Mouse (Mus musculus): ENCODE measurements around the gene Junb. TPM values are rescaled to one million over a fixed set of nuclear protein-coding genes. Genes with fewer than 3 reads are reported as not detected.

Gene Junb
- 10 to 100 TPM; 11.0 to 13.9 TPM for total RNA-seq (2021)
- long read RNA-seq, experiment 1, transcript Junb-201 (1 exons, 1,809 nt), result major isoform, 27 of 27 reads
- long read RNA-seq, experiment 1, partial matches to known transcripts, result 0 of 27 reads
- long read RNA-seq, experiment 1, other reads (novel, unspliced or antisense), result 0 of 27 reads
- long read RNA-seq, experiment 2, transcript Junb-201 (1 exons, 1,809 nt), result major isoform, 18 of 18 reads
- long read RNA-seq, experiment 2, partial matches to known transcripts, result 0 of 18 reads
- long read RNA-seq, experiment 2, other reads (novel, unspliced or antisense), result 0 of 18 reads

DNA sequence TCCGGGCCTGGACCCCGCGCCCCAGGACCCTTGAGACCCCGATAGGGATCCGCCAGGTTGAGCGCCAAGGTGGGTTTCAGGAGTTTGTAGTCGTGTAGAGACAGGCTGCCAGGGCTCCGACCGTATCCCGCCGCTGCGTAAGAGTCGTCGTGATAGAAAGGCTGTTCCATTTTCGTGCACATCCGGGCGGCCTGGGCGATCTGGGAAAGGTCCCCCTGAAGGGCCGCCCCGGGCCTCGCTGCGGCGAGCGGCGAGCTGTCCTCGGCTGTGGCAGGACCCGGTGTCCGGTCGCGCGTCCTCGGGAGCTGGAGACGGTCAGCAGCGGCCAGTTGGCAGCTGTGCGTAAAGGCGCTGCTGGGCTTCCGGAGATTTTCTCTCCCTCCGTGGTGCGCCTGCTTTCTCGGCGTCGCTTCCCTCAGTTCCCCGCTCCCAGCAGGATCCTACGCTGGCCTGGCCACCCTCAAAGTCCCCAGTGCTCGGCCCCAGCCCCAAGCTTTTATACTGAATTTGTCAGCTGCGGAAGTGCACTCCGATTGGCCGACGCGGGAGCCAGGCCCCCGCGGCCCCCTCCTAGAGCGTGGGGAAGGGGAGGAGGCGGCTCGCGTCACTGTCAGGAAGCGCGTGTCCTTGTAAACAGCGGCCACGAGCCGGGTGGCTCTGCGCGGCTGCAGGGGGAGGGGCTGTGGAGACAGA is at the start of gene Junb:
Gene Junb, minus strand, starts transcription at position 471 of the 693 bp plus-strand sequence.
- peak; percentile 98 to 99 for DNase-seq

DNA sequence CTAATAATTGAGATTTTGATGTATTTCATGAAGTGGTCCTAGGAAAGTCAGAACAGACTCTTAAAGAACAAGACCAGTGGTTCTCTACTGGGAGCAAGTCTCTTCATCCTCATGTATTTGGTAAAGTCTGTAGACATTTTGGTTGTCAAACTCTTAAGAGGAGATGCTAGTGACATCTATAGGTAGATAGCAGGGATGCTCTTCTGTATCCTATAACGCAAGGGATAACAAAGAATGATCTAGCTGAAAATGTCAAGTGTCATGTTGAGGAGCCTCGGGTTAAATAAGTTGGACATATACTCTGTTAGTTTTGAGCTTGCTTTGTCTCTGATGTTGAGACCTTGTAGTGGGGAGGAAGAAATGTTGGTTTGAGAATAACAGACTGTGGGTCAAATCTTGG is 49.4 kb upstream of the Junb start:
- no peak for DNase-seq

DNA sequence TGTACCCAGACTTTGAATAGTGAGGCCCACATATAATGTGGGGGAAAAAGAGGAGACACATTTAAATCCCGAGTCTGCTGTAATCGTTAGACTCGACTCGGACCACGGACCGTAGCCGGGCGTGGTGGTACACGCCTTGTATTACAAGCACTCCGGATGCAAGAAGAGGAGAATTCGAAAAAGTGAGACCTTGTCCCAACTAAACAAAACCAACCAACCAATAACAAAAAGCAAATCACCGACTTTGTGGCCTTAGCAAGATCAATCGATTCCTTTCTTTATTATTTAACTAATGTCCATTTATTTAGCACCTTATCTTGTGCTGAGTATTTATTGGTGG is 49.0 kb upstream of the Junb start:
- no peak for DNase-seq

DNA sequence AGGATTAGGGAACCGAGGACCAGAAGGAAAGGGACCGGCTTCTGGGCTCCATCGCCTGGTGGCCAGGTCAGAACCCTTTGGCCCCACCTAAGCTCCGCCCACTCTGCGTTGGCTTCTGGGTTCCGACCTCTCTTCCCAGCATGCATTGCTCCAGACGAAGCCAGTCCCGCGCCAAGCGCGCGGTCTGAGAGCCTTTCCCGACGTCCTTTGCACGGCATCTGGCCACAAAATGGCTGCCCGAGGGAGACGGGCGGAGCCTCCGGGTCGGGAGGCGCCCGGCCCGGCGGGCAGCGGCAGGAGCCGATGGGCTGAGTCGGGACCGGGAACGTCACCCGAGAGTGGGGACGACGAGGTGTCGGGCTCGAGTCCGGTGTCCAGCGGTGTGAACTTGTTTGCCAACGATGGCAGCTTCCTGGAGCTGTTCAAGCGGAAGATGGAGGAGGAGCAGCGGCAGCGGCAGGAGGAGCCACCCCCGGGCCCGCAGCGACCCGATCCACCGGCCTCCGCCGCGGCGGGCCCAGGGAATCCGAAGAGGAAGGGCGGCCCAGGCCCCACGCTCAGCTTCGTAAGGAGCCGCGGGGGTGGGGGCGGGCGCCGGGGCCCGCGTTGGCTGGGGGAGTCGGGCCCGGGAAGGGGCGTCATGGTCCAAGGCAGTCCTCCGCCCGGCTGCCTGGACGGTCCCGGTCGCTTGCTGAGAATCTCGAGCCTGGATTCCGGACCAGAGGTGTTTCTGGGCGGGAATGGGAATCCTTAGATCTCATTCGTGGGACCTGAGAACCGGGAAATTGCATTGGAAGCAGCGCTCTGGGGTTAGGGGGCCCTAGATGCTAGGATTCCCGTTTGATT is 48.4 kb upstream of the Junb start, which contains the start of gene Trir:
Gene Trir, plus strand, starts transcription at position 154 of the 846 bp plus-strand sequence.
- peak; percentile 98 to 99 for DNase-seq

DNA sequence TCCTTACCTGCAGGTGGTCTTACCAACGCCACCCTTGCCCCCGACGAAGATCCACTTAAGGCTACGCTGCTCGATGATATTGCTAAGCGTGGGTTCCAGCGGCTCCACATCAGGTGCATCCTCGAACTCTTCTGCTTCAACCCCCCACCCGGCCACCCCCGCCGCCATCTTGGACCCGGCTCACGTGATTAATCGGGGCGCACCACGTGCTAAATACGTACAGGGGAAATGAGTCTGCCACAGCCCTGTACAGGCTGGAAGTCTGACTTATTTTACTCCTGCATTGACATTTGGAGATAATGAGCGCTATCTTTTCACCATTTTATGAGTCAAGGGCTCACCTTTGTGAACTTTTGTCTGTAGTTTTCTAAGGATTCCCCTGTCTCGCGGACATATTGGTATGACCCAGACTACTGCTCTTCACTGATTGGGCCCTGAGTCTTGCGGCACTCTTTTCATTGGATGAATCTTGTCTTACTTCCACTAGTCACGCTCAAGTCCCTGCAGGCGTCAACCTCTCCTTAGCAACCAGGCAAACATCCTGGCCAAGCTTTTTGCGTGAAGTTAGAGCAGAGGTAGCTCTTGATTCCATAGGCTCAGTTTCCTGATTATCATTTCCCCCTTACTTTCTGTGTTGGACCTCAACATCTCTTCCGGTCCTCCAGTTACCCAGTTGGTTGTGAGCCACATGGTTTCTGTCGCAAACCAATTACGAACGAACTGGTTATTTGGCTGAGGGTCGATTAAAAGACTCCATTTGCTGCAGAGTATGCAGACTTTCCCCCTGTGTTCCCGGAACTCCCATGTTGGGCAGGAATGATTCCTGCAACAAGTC is 46.8 kb upstream of the Junb start, which contains the start of gene Asna1:
Gene Asna1, minus strand, starts transcription at position 184 of the 835 bp plus-strand sequence.
- peak; percentile 92 for DNase-seq

DNA sequence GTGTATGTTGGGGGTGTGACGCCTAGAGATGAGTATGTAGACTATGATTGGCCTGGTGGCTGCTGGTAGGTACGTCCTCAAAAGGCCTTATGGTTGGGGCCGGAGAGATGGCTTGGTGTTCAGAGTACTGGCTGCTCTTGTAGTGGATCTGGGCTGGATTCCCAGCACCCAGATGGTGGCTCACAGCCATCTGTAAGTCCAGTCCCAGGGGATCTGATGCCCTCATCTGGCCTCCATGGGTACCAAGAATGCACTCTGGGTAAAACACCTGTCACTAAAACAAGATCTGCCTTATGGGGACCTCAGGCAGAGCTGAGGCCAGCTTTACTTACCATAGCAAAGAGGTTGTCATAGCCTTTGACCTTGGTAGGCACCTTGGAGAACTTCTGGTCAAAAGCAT is 45.3 kb upstream of the Junb start:
- no peak for DNase-seq

DNA sequence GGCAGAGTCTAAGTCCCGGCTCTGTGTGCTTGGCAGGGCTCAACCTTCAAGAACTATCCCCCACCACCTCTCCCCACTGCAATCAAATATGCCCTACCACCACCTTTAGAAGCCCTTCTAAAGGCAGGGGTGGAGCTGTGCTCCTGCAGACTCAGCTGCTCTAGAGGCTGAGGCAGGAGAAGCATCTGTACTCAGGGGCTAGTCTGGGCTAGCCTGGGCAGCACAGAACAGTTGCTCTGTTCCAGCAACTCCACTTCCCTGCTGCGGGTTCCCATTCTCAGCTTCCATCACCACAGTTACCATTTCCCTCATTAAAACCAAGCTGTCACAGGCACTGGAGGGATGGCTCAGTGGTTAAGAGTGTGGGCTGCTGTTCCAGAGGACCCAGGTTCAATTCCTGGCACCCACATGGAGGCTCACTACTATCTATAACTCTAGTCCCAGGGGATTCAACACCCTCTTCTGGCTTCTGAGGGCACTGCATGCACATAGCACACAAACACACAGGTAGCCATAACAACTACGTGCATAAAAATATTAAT is 43.1 kb upstream of the Junb start:
- DNase-seq, result no peak

DNA sequence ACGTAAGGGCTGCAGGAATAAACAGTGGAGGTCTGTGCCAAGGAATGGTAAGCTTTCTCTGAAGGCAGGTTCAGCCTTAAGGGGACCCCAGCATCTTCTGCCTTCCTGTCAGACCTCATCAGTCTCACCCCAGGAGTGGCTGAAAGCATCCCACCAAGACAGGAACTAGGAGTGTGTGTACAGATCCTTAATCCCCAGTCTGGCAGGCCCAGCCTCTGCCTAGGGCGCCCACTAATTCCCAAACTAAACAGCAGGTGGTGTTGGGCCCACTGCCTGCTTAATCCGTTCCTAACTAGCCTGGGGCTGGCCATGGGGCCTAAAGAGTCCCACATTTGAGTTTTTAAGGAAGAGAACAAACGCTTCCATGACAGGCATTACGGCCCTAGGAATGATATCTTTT is 38.7 kb upstream of the Junb start:
- DNase-seq, result no peak

DNA sequence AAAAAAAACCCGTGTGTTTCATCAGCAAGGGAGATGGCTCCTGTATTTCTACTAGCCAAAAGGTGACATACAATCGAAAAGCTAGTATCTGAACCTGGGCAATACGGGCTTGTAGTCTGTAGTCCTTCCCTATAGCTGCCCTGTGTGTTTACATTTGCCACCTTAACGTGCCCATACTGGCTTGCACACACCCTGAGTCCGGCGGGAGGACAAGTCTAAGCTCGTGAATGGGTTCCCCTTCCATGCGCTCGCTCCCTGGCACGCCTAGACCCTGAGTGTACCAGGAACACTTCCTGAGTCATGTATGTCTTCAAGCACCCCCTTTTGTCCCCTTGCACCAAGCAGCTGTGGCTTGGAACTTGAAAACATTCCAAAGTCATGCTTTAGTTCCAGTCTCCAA is 38.2 kb upstream of the Junb start:
- DNase-seq, result no peak

DNA sequence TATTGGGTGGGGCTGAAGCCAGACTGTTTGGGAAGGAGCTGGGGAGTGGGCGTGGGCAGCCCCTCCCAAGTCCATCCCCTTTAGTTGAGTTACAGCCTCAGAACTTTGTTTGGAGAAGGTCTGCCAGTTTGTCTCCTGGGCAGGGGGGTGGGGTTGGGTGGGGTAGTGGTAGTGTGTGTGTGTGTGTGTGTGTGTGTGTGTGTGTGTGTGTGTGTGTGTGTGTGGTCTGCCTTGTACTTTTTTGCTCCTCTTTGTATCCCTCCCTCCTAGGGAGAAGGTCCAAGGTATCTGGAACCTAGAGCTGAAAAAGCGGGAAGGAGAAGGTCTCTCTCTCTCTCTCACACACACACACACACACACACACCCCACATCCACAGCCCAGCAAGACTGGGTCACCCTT is 35.9 kb upstream of the Junb start, which contains the start of gene Best2:
Gene Best2, minus strand, starts transcription at position 101 of the 400 bp plus-strand sequence.
- no peak for DNase-seq

DNA sequence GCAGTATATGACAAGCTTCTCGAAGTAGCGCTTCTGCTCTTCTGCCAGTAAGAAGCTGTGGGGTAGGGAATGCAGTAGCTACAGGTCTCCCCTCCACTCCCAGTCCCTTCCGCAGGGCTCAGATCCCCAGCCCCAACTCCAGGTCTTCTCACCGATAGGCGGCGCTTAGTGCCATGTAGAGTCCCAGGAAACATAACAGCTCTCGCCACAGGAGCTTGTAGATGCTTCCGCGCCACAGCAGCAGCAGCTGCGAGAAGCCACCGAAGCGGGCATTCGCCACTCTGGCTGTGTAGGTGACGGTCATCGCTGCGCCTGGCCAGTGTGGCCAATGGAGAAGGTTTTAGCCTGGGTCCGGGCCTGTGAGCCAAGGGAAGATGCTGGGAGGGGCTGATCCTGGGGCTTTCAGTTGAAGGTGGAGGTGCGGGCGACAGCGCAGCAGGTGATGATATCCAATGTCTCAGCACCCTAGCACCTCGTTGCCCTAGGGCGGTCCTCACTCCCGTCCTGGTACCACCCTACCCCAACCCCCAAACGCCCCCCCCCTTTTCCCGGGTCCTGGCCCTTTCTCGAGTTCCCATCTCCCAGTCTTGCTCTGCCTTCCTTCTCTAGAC is 34.8 kb upstream of the Junb start:
- peak; percentile 54 to 65 for DNase-seq

DNA sequence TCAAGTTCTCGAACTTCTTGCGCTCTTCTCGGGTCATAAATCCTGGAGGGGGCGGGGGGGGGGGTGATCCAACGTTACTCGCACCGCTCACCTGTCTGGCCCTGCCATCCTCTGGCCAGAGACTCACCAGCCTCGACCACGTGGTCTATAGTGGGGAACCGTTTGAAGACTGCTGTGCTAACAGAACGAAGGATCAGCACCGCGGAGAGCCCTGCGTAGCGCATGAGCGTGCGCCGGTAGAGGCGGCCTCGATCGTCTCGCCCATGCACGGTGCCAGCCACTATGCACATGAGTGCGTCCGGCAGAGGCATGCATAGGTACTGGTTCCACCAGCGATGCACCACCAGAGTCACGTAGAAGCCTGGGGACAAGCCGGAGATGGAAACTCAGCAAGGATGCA is 32.7 kb upstream of the Junb start:
- DNase-seq, result no peak

DNA sequence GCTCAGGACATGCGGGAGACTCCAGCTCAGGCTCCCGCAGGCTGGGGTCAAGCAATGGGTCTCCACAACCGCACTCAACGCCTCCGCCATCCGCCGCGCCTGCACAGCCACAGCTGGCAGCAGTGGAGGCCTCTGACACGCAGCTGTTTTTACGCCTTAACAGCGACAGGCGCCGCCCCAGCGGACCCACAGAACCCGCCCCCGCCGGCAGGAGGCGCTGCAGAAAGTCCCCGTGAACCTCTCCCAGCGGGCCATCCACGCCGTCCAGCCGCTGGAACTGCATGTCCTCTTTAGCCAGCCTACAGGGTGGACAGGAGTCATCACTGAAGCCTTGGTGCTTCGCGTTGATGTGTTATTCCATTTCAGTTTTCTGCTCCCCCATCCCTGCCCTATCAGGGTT is 29.2 kb upstream of the Junb start:
- no peak for DNase-seq

DNA sequence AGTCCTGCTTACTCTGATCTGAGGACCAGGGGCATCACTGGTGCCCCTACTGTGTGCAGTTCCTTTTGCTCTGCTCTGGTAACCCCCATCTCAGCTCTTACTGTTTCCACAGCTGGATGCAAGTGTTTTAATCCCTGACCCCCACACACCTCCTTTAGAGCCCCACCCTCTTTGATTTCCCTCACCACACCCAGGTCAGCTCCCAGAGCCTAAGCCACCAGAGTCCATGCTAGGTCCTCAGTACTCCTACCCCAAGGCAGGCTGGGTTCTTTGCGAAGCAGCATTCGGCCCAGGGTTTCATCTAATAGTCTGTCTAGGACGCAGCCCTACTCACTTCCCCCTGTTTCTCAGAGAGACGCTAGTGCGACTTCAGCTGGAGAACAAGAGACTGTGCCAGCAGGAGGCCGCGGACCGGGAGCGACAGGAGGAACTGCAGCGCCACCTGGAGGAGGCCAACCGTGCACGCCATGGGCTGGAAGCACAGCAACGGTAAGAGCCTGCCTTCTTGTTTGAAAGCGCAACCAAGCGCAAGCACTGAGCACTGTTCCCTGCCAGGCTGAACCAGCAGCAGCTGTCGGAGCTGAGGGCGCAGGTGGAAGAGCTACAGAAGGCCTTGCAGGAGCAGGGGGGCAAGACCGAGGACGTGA is 19.3 kb upstream of the Junb start:
- peak; percentile 90 to 94 for DNase-seq

DNA sequence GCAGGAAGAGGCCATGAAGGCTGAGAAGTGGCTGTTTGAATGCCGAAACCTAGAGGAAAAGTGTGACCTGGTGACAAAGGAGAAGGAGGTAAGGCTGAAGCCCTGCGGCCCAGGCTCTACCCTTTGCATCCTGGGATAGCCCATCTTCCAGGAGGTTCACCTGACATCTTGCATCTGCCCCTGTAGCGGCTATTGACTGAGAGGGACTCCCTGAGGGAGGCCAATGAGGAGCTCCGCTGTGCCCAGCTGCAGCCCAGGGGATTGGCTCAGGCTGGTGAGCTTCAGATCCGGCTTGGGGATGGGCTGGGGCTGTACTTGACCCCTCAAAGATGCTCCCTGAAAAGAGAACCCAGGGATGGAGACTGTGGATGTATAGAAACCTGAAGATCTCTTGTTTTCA is 18.5 kb upstream of the Junb start:
- DNase-seq, result no peak

DNA sequence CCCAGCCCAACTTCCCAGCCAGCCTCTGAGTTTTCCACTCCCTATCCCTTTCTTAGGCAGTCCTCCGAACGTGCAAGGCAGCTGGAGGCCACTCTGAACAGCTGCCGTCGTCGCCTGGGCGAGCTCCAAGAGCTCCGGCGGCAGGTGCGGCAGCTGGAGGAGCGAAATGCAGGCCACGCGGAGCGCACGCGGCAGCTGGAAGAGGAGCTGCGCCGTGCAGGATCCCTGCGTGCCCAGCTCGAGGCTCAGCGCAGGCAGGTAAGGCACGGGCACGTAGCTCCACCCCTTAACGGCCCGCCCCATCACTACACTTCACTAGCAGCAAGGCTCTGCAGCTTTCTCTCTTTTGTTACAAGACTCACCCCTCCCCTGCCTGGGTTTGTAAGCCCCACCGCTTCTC is 17.2 kb upstream of the Junb start:
- DNase-seq, result no peak

DNA sequence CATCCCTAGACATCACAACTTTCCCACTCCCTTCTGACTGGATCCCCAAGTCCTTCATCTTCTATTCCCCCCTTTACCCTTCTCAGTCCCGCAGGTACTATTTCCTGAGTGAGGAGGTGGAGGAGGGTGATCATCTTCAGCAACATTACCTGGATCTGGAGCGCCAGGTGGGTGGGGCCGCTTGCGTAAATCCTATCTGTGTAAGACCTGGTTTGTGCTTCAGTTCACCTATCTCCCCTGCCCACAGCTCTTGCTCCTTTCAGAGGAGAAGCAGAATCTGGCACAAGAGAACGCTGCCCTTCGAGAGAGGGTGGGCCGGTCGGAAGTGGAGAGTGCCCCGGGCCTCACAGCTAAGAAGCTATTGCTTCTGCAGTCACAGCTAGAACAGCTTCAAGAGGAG is 15.9 kb upstream of the Junb start:
- no peak for DNase-seq

DNA sequence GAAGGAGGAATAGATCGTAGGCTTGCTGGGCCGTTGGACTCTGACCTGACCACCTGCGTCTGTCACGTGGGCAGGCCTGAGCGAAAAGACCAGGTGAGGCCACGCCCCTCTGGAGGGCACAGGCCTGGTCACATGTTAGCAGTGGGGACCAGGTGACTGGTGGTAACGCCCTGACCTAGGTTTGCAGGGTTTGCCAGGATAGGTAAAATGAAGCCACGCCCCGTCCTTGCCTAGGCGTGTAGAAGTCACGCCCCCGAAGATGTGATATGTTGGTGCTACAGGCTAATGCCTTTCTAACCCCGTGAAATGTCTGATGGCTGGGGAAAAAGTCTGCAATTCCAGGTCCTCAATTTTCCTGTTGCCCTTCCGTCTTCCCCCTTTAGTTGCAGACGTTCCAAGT is 12.3 kb upstream of the Junb start:
- no peak for DNase-seq

DNA sequence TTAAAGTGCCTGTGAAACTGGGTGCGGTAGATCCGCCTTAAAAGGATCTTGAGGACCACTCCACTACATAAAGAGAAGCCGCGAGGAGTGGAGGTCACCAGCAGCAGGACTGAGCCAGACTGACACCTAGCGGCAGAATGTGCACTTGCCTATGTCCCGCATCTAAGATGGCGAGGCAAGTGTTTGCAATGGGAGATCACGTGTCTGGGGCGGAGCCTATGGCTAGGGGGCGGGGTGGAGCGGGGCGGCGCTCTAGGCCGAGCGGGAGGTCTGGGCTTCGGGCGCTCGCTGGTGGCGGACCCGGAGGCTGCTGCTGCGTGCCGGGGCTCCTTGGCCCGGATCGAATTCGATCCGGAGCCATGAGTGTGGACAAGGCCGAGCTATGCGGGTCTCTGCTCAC is 11.8 kb upstream of the Junb start, which contains the start of gene Hook2:
Gene Hook2, plus strand, starts transcription at position 255 of the 400 bp plus-strand sequence.
- DNase-seq, result peak; percentile 98 to 99

DNA sequence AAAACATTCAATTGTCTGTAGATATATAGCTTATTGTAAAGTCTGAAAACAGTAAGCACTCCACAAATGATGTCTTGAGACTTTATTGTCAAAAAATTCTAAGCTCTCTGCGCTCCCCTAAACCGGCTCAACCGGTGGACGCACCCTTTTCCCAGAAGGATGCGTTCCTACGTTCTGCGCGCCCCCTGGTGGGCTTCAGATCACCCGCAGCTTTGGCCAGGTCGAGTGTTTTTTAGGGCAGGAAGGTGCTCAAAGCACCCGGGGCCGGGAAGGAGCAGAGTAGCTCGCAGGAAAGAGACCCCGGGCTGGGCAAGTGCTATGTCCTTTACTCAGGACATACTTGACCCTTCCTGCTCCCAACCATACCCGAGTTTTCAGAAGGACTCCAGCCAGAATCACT is 11.3 kb upstream of the Junb start:
- peak; percentile 95 to 99 for DNase-seq

DNA sequence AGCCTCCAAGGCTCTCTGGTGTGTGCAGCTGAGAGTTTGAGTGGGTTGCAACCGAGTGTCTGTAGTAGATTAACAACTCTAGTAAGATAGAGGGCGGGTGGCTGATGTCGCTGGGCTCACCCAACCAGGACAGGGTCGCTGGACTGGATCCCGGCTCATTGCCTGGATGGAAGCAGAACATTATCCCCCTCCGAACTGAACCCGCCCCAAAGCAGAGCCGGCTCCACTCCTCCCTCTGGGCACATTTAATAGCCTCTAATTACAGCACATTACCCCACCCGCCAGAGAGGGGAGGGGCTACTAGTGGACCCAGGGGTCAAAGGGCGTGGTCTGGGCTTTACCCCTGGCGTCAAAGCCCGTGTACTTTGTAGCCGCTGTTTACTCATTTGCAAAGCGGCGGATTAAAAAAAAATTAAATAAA is 10.8 kb upstream of the Junb start:
- peak; percentile 79 to 80 for DNase-seq

Data from heart, adult 18-20 months (tissue).